Mouse (Mus musculus): ENCODE data around the gene Itgb4. TPM values are rescaled to one million over a fixed set of nuclear protein-coding genes. Genes with fewer than 3 reads are reported as not detected.

Gene Itgb4
- polyA plus RNA-seq, 1 experiment = 1.2 TPM

GRCm38 (mm10) chr11:116037826-116038225, 63.3 kb downstream of the Itgb4 start:
- Histone ChIP-seq H3K4me2 (ENCODE audit: low read depth) (no peak overlapping the region), H3K79me2 (ENCODE audit: control insufficient read depth, insufficient read depth) (peaks cover 89% of the 10 kb centered on the region), H3K4me3 (no peak overlapping the region), H3K27me3 (ENCODE audit: control insufficient read depth, insufficient read depth, insufficient read length) (no peaks in the 10 kb centered on the region), H3ac (ENCODE audit: control insufficient read depth, insufficient read length) (no peak overlapping the region), H3K36me3 (ENCODE audit: control insufficient read depth, insufficient read depth) (peaks cover 11% of the 10 kb centered on the region)
- TF ChIP-seq TCF3 (IDR thresholded peaks at IDR 0.05; ENCODE audit: insufficient read length, low read depth) (no peak), MYOG (IDR thresholded peaks at IDR 0.05; ENCODE audit: control insufficient read depth in 1 of 3, insufficient read depth in 1 of 3, insufficient read length in 2 of 3, low read depth in 2 of 3) (no peak), E2F4 (IDR thresholded peaks at IDR 0.05; ENCODE audit: insufficient read depth) (no peak), MYOD1 (IDR thresholded peaks at IDR 0.05; ENCODE audit: control insufficient read depth in 1 of 3, insufficient read length in 2 of 3, low read depth in 2 of 3) (no peak), POLR2A (IDR thresholded peaks at IDR 0.05; ENCODE audit: insufficient read length, low read depth) (no peak), SRF (IDR thresholded peaks at IDR 0.05; ENCODE audit: control insufficient read depth, insufficient read length, low read depth) (no peak), USF1 (IDR thresholded peaks at IDR 0.05; ENCODE audit: low read depth) (no peak), CEBPB (IDR thresholded peaks at IDR 0.05; ENCODE audit: insufficient read depth, poor library complexity, severe bottlenecking) (no peak)

GRCm38 (mm10) chr11:116040593-116040992, 66.1 kb downstream of the Itgb4 start:
- H3ac ChIP-seq (ENCODE audit: control insufficient read depth, insufficient read length) = no peak overlapping the region
- H3K36me3 ChIP-seq (ENCODE audit: control insufficient read depth, insufficient read depth) = peaks cover 11% of the 10 kb centered on the region
- TF ChIP-seq USF1 (IDR thresholded peaks at IDR 0.05; ENCODE audit: low read depth) (no peak), MYOD1 (IDR thresholded peaks at IDR 0.05; ENCODE audit: control insufficient read depth in 1 of 3, insufficient read length in 2 of 3, low read depth in 2 of 3) (no peak), POLR2A (IDR thresholded peaks at IDR 0.05; ENCODE audit: insufficient read length, low read depth) (no peak), TCF3 (IDR thresholded peaks at IDR 0.05; ENCODE audit: insufficient read length, low read depth) (no peak), SRF (IDR thresholded peaks at IDR 0.05; ENCODE audit: control insufficient read depth, insufficient read length, low read depth) (no peak), REST (IDR thresholded peaks at IDR 0.05; ENCODE audit: insufficient read depth, insufficient read length) (no peak), POLR2AphosphoS2 (IDR thresholded peaks at IDR 0.05; ENCODE audit: insufficient read length, low read depth) (no peak), TCF12 (IDR thresholded peaks at IDR 0.05; ENCODE audit: insufficient read depth, poor library complexity, severe bottlenecking) (no peak), MAX (IDR thresholded peaks at IDR 0.05; ENCODE audit: low read depth) (no peak), E2F4 (IDR thresholded peaks at IDR 0.05; ENCODE audit: insufficient read depth) (no peak)
- no peak overlapping the region for H3K4me2 ChIP-seq (ENCODE audit: low read depth)
- H3K4me3 ChIP-seq = no peak overlapping the region
- no peaks in the 10 kb centered on the region for H3K27me3 ChIP-seq (ENCODE audit: control insufficient read depth, insufficient read depth, insufficient read length)
- H3K79me2 ChIP-seq (ENCODE audit: control insufficient read depth, insufficient read depth) = peaks cover 89% of the 10 kb centered on the region

- Histone ChIP-seq H3K4me3 (no peak overlapping the region), H3K36me3 (ENCODE audit: control insufficient read depth, insufficient read depth) (peaks cover 11% of the 10 kb centered on the region), H3K27me3 (ENCODE audit: control insufficient read depth, insufficient read depth, insufficient read length) (no peaks in the 10 kb centered on the region), H3K4me2 (ENCODE audit: low read depth) (no peak overlapping the region), H3K79me2 (ENCODE audit: control insufficient read depth, insufficient read depth) (peaks cover 84% of the 10 kb centered on the region), H3ac (ENCODE audit: control insufficient read depth, insufficient read length) (no peak overlapping the region)
- TF ChIP-seq POLR2A (IDR thresholded peaks at IDR 0.05; ENCODE audit: insufficient read length, low read depth) (no peak), TCF12 (IDR thresholded peaks at IDR 0.05; ENCODE audit: insufficient read depth, poor library complexity, severe bottlenecking) (no peak), SRF (IDR thresholded peaks at IDR 0.05; ENCODE audit: control insufficient read depth, insufficient read length, low read depth) (no peak), MYOG (IDR thresholded peaks at IDR 0.05; ENCODE audit: control insufficient read depth in 1 of 3, insufficient read depth in 1 of 3, insufficient read length in 2 of 3, low read depth in 2 of 3) (no peak)
Observed at GRCm38 (mm10) chr11:116041833-116042232, 67.3 kb downstream of the Itgb4 start.

- H3ac ChIP-seq (ENCODE audit: control insufficient read depth, insufficient read length) = no peak overlapping the region
- peaks cover 14% of the 10 kb centered on the region for H3K36me3 ChIP-seq (ENCODE audit: control insufficient read depth, insufficient read depth)
- TF ChIP-seq MYOG (IDR thresholded peaks at IDR 0.05; ENCODE audit: control insufficient read depth in 1 of 3, insufficient read depth in 1 of 3, insufficient read length in 2 of 3, low read depth in 2 of 3) (peak in 1 of 3 experiments; percentile 51), POLR2AphosphoS2 (IDR thresholded peaks at IDR 0.05; ENCODE audit: insufficient read length, low read depth) (no peak), MYOD1 (IDR thresholded peaks at IDR 0.05; ENCODE audit: control insufficient read depth in 1 of 3, insufficient read length in 2 of 3, low read depth in 2 of 3) (peak in 2 of 3 experiments; percentile 51 to 67), MAX (IDR thresholded peaks at IDR 0.05; ENCODE audit: low read depth) (no peak)
- H3K79me2 ChIP-seq (ENCODE audit: control insufficient read depth, insufficient read depth) = peaks cover 81% of the 10 kb centered on the region
- no peaks in the 10 kb centered on the region for H3K27me3 ChIP-seq (ENCODE audit: control insufficient read depth, insufficient read depth, insufficient read length)
- no peak overlapping the region for H3K4me3 ChIP-seq
- peak overlapping the region; percentile 1 for H3K4me2 ChIP-seq (ENCODE audit: low read depth)
Observed at GRCm38 (mm10) chr11:116042372-116043138, 68.0 kb downstream of the Itgb4 start.

GRCm38 (mm10) chr11:116043286-116043685, 68.8 kb downstream of the Itgb4 start:
- no peak overlapping the region for H3K4me3 ChIP-seq
- H3K4me2 ChIP-seq (ENCODE audit: low read depth) = no peak overlapping the region
- H3K27me3 ChIP-seq (ENCODE audit: control insufficient read depth, insufficient read depth, insufficient read length) = no peaks in the 10 kb centered on the region
- peaks cover 74% of the 10 kb centered on the region for H3K79me2 ChIP-seq (ENCODE audit: control insufficient read depth, insufficient read depth)
- peaks cover 10% of the 10 kb centered on the region for H3K36me3 ChIP-seq (ENCODE audit: control insufficient read depth, insufficient read depth)
- TF ChIP-seq TCF12 (IDR thresholded peaks at IDR 0.05; ENCODE audit: insufficient read depth, poor library complexity, severe bottlenecking) (no peak), E2F4 (IDR thresholded peaks at IDR 0.05; ENCODE audit: insufficient read depth) (no peak), MAX (IDR thresholded peaks at IDR 0.05; ENCODE audit: low read depth) (no peak), POLR2A (IDR thresholded peaks at IDR 0.05; ENCODE audit: insufficient read length, low read depth) (no peak), POLR2AphosphoS2 (IDR thresholded peaks at IDR 0.05; ENCODE audit: insufficient read length, low read depth) (no peak), USF1 (IDR thresholded peaks at IDR 0.05; ENCODE audit: low read depth) (no peak), SRF (IDR thresholded peaks at IDR 0.05; ENCODE audit: control insufficient read depth, insufficient read length, low read depth) (no peak)
- H3ac ChIP-seq (ENCODE audit: control insufficient read depth, insufficient read length) = no peak overlapping the region

Data from myocyte (in vitro differentiated cells).